8 mouse cellular contexts compared by ENCODE assay signal in genomic region chr2:11502255-11502765, GRCm38 (mm10). TPM values are rescaled to one million over a fixed set of nuclear protein-coding genes. Genes with fewer than 3 reads are reported as not detected.
A peak's percentile ranks its signal among the peaks of the same experiment; 100 is the strongest.
DNase-seq lines count a peak whose midpoint lies in the region; ATAC-seq and TF ChIP-seq lines count a peak whose summit lies in the region.

No protein-coding gene starts in this region.

- 0 out of 2 replicates have a peak, but pooled peaks have one; percentile 4 for ATAC-seq in heart, embryonic 11.5 days (replicated peaks; ENCODE audit: insufficient number of reproducible peaks, low FRiP score, low TSS enrichment)
- peak; percentile 47 for ATAC-seq in forebrain, embryonic 11.5 days (replicated peaks; ENCODE audit: low FRiP score)
- ATAC-seq in liver, embryonic 14.5 days (ENCODE audit: insufficient read depth), result no peak; the same call in 1 of the 2 replicates
- no peak for ATAC-seq in CD4-positive, CD25-positive, alpha-beta regulatory T cell, adult 4 months

- TF ChIP-seq CTCF in C2C12 (IDR thresholded peaks at IDR 0.05; ENCODE audit: control insufficient read depth, insufficient read depth, insufficient read length), result no peak
- no peak for TF ChIP-seq CTCF in liver, embryonic 14.5 days (IDR thresholded peaks at IDR 0.05; ENCODE audit: low read depth)

- H3K27ac ChIP-seq in heart, embryonic 11.5 days (ENCODE audit: low read depth, low read length), result peak overlapping the region; percentile 86
- H3K27ac ChIP-seq in forebrain, embryonic 11.5 days (ENCODE audit: low read depth, low read length), result no peak overlapping the region
- H3K27ac ChIP-seq in liver, embryonic 14.5 days, result no peak overlapping the region

- H3K4me3 ChIP-seq in heart, embryonic 11.5 days (ENCODE audit: low read depth, low read length), result peak overlapping the region; percentile 70
- peak overlapping the region; percentile 48 for H3K4me3 ChIP-seq in C2C12 (ENCODE audit: insufficient read depth, poor library complexity, severe bottlenecking)
- peak overlapping the region; percentile 62 for H3K4me3 ChIP-seq in forebrain, embryonic 11.5 days (ENCODE audit: low read depth, low read length)
- peak overlapping the region; percentile 39 to 54 for H3K4me3 ChIP-seq in liver, embryonic 14.5 days (ENCODE audit: insufficient read depth in 1 of 2, low read depth in 2 of 2, low read length in 2 of 2)

- no peaks in the 10 kb centered on the region for H3K9me3 ChIP-seq in heart, embryonic 11.5 days (replicated peaks; ENCODE audit: control insufficient read depth, low read length)
- H3K9me3 ChIP-seq in forebrain, embryonic 11.5 days (ENCODE audit: control insufficient read depth, low read length), result no peaks in the 10 kb centered on the region
- no peaks in the 10 kb centered on the region for H3K9me3 ChIP-seq in liver, embryonic 14.5 days (ENCODE audit: control insufficient read depth, low read length)

- peaks cover 30% of the 10 kb centered on the region for H3K4me1 ChIP-seq in heart, embryonic 11.5 days (ENCODE audit: control insufficient read depth, insufficient read depth, low read length)
- peaks cover 6% of the 10 kb centered on the region for H3K4me1 ChIP-seq in forebrain, embryonic 11.5 days (replicated peaks; ENCODE audit: control insufficient read depth, insufficient read depth, low read length)
- H3K4me1 ChIP-seq in liver, embryonic 14.5 days (replicated peaks; ENCODE audit: control insufficient read depth in 2 of 2, insufficient read depth in 2 of 2, low read length in 1 of 2), result no peaks in the 10 kb centered on the region

- 1% methylated on average over 15 of the region's 15 CpGs for WGBS in heart, embryonic 11.5 days (ENCODE audit: insufficient replicate concordance)
- WGBS in forebrain, embryonic 11.5 days, result 2% methylated on average over 15 of the region's 15 CpGs
- 1% methylated on average over 15 of the region's 15 CpGs for WGBS in liver, embryonic 14.5 days (ENCODE audit: insufficient replicate concordance)

- no peak for TF ChIP-seq EP300 in liver, embryonic 14.5 days (IDR thresholded peaks at IDR 0.05; ENCODE audit: low read depth)

- peak overlapping the region; percentile 85 for H3K4me2 ChIP-seq in heart, embryonic 11.5 days
- peak overlapping the region; percentile 86 for H3K4me2 ChIP-seq in forebrain, embryonic 11.5 days (ENCODE audit: low read depth, low read length, severe bottlenecking)
- H3K4me2 ChIP-seq in liver, embryonic 14.5 days (ENCODE audit: low read depth), result peak overlapping the region; percentile 73

- peaks cover 2% of the 10 kb centered on the region; the same call in 1 of the 2 replicates for H3K36me3 ChIP-seq in heart, embryonic 11.5 days (ENCODE audit: control insufficient read depth, insufficient read depth, low read length)
- H3K36me3 ChIP-seq in C2C12 (ENCODE audit: control insufficient read depth, insufficient read depth), result no peaks in the 10 kb centered on the region
- no peaks in the 10 kb centered on the region for H3K36me3 ChIP-seq in forebrain, embryonic 11.5 days (ENCODE audit: control insufficient read depth, insufficient read depth, low read length)
- no peaks in the 10 kb centered on the region for H3K36me3 ChIP-seq in liver, embryonic 14.5 days (replicated peaks; ENCODE audit: control insufficient read depth, insufficient read depth, low read depth)

- H3K79me2 ChIP-seq in C2C12 (ENCODE audit: control insufficient read depth, insufficient read depth), result no peaks in the 10 kb centered on the region

- H3K27me3 ChIP-seq in heart, embryonic 11.5 days (ENCODE audit: control insufficient read depth, insufficient read depth, low read length), result no peaks in the 10 kb centered on the region
- peaks cover 4% of the 10 kb centered on the region for H3K27me3 ChIP-seq in C2C12 (ENCODE audit: control insufficient read depth, insufficient read depth, insufficient read length)
- H3K27me3 ChIP-seq in forebrain, embryonic 11.5 days (ENCODE audit: control insufficient read depth, insufficient read depth, low read length), result peaks cover 9% of the 10 kb centered on the region
- peaks cover 34% of the 10 kb centered on the region for H3K27me3 ChIP-seq in liver, embryonic 14.5 days (ENCODE audit: control insufficient read depth, insufficient read depth, low read length)

- no peak for DNase-seq in heart, postnatal 4 days
- DNase-seq in forebrain, embryonic 11.5 days (ENCODE audit: low spot score), result peak; percentile 68
- no peak for DNase-seq in liver, embryonic 14.5 days (ENCODE audit: low read depth in 3 of 3, low spot score in 3 of 3)
- no peak for DNase-seq in urinary bladder, postnatal 25 days (ENCODE audit: low spot score)
- no peak for DNase-seq in embryo, embryonic 9.5 days (ENCODE audit: extremely low spot score)

- H3K9ac ChIP-seq in heart, embryonic 11.5 days (ENCODE audit: low read depth, low read length), result peak overlapping the region; percentile 73
- H3K9ac ChIP-seq in forebrain, embryonic 11.5 days (ENCODE audit: low read length), result peak overlapping the region; percentile 86
- H3K9ac ChIP-seq in liver, embryonic 14.5 days (replicated peaks), result no peak overlapping the region

- H3K79me3 ChIP-seq in C2C12 (ENCODE audit: low read depth), result no peaks in the 10 kb centered on the region

- H3ac ChIP-seq in C2C12 (ENCODE audit: control insufficient read depth, insufficient read length, low read depth), result no peak overlapping the region

TF ChIP-seq in C2C12, 6 proteins besides CTCF, POLR2A, EP300 and RAD21:
- TF ChIP-seq USF1 (IDR thresholded peaks at IDR 0.05; ENCODE audit: low read depth) (no peak), MYOD1 (IDR thresholded peaks at IDR 0.05; ENCODE audit: control insufficient read depth, insufficient read length, low read depth) (no peak), MAX (IDR thresholded peaks at IDR 0.05) (no peak), MYOG (IDR thresholded peaks at IDR 0.05; ENCODE audit: control insufficient read depth, extremely low read depth, insufficient read length) (no peak), FOSL1 (IDR thresholded peaks at IDR 0.05; ENCODE audit: insufficient read depth, low read length, poor library complexity, severe bottlenecking) (no peak), CEBPB (IDR thresholded peaks at IDR 0.05; ENCODE audit: low read depth) (no peak)
TF ChIP-seq in C2C12: peak in this region for 0.

RNA-seq across cellular contexts. Expression of gene Pfkfb3, which starts 51.6 kb away (rescaled TPM):
- 13.8 and 17.0 TPM in 2 replicates for polyA plus RNA-seq in heart, embryonic 11.5 days (2014; fragmentation: Nextera tagmentation; extraction: Ambion mirVana)
- total RNA-seq in heart, postnatal 4 days (2021), result 10 to 100 TPM; 11.8 to 12.7 TPM
- 4.2 TPM for polyA plus RNA-seq in C2C12 (2012; fragmentation: generic; extraction: Trizol)
- polyA plus RNA-seq in forebrain, embryonic 11.5 days (2014; fragmentation: Nextera tagmentation; extraction: Ambion mirVana), result 14.1 and 18.4 TPM in 2 replicates
- polyA plus RNA-seq in liver, embryonic 14.5 days (2012; rRNA removed), result 4.6 and 5.2 TPM in 2 replicates
- 2.6 and 3.5 TPM in 2 replicates for polyA plus RNA-seq in liver, embryonic 14.5 days (2014; fragmentation: Nextera tagmentation; extraction: Ambion mirVana)
- polyA plus RNA-seq in CD4-positive, CD25-positive, alpha-beta regulatory T cell, adult 4 months (2017; shearing (Covaris generic)), result 10 to 100 TPM; 17.6 to 22.7 TPM

Comparison
In these comparisons a context has a peak if more than half of its experiments do, and no peak if none do; other contexts are left out.
1. ATAC-seq: peak in heart, embryonic 11.5 days (single experiment) and forebrain, embryonic 11.5 days (single experiment); none in liver, embryonic 14.5 days (single experiment) and CD4-positive, CD25-positive, alpha-beta regulatory T cell, adult 4 months (single experiment).
2. Peak in every context shown above with its lines, with median percentiles within 50 percentile points of each other: H3K4me2 ChIP-seq and H3K4me3 ChIP-seq.